Mouse (Mus musculus) 3T3-L1 (cell line): Measurements from ENCODE around the gene Card14.
A peak's percentile ranks its signal among the peaks of the same experiment; 100 is the strongest.

Experiments
- DNase-seq: peaks from one replicate; pipeline ENCODE4 v3.0.0-alpha.2; 2015; ENCODE audit warnings: low read depth, low spot score

The Card14 gene

GRCm38 (mm10) chr11:119300986-119301385 is 6.6 kb upstream of the Card14 start:
- DNase-seq, result peak; percentile 42

GRCm38 (mm10) chr11:119304904-119305712 is 2.5 kb upstream of the Card14 start:
- peak; percentile 85 for DNase-seq

- no peak for DNase-seq
Observed at GRCm38 (mm10) chr11:119306762-119307657, 558 bp upstream of the Card14 start.

- no peak for DNase-seq
Observed at GRCm38 (mm10) chr11:119307916-119308315, 348 bp downstream of the Card14 start.

- DNase-seq, result no peak
Observed at GRCm38 (mm10) chr11:119310621-119311020, 3.1 kb downstream of the Card14 start.

GRCm38 (mm10) chr11:119314252-119314936 is 6.8 kb downstream of the Card14 start:
- no peak for DNase-seq

- DNase-seq, result peak; percentile 68
Observed at GRCm38 (mm10) chr11:119316720-119317119, 9.2 kb downstream of the Card14 start.

- no peak for DNase-seq
Observed at GRCm38 (mm10) chr11:119322521-119322920, 15.0 kb downstream of the Card14 start.

- DNase-seq, result peak; percentile 16
Observed at GRCm38 (mm10) chr11:119325068-119325467, 17.5 kb downstream of the Card14 start.

GRCm38 (mm10) chr11:119330592-119330991 is 23.0 kb downstream of the Card14 start:
- peak; percentile 45 for DNase-seq

- DNase-seq, result no peak
Observed at GRCm38 (mm10) chr11:119331970-119332369, 24.4 kb downstream of the Card14 start.

- DNase-seq, result peak; percentile 62
Observed at GRCm38 (mm10) chr11:119338271-119339059, 30.9 kb downstream of the Card14 start.

GRCm38 (mm10) chr11:119339179-119339578 is 31.6 kb downstream of the Card14 start:
- DNase-seq, result peak; percentile 25

- peak; percentile 93 for DNase-seq
Observed at GRCm38 (mm10) chr11:119339637-119340036, 32.1 kb downstream of the Card14 start.

GRCm38 (mm10) chr11:119344178-119344577 is 36.6 kb downstream of the Card14 start:
- DNase-seq, result no peak

- peak; percentile 15 for DNase-seq
Observed at GRCm38 (mm10) chr11:119344865-119345264, 37.3 kb downstream of the Card14 start.

- DNase-seq, result no peak
Observed at GRCm38 (mm10) chr11:119347125-119347524, 39.6 kb downstream of the Card14 start.

- no peak for DNase-seq
Observed at GRCm38 (mm10) chr11:119352113-119352512, 44.5 kb downstream of the Card14 start.

- DNase-seq, result no peak
Observed at GRCm38 (mm10) chr11:119353946-119354345, 46.4 kb downstream of the Card14 start.

GRCm38 (mm10) chr11:119354798-119355442 is 47.4 kb downstream of the Card14 start:
- peak; percentile 70 for DNase-seq
